Mouse (Mus musculus): ENCODE data around the gene Slc17a2. TPM values are rescaled to one million over a fixed set of nuclear protein-coding genes. Genes with fewer than 3 reads are reported as not detected.
A peak's percentile ranks its signal among the peaks of the same experiment; 100 is the strongest.

Slc17a2 gene
- 0.01 TPM in 1 of 2 replicates, not detected in the other for polyA plus RNA-seq (2012; rRNA removed)
- polyA plus RNA-seq (2014; fragmentation: Nextera tagmentation; extraction: Ambion mirVana), result not detected in 2 replicates

DNA sequence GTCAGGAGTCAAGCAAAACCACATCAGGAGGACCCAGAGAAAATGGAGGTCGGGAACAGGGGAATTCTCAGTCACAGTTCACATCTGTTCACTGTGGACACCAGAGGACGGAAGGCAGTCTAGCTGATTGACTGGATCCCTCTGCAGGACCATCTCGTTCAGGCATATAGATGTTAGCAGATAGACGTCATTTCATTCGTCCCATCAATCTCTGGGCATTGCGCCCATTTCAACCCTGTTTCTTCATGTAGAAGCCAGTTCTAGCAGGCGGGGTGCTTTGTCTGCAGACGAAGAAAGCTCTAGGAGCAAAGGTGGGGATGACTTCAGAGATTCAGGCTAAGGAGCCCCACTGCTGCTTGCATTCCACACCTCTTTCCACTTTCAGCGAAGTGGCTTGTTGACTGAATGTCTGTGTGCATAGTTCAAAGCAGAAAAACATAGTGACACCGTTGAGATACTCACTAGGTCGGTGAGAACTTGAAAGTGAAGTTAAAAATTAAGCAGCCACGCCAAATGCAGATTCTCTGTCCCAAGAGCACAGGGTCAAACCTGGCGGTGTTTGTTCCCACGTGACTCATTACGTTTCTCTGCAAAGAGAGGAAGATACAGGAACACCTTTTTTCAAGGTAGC is at the start of gene Slc17a2:
Slc17a2 (plus strand) TSS at position 572 of the 631 bp plus-strand sequence.
- DNase-seq (ENCODE audit: low spot score) (no peak), ATAC-seq (ENCODE audit: low FRiP score, low read depth) (no peak)
- WGBS, result 86% methylated on average over 15 of the region's 15 CpGs

GRCm38 (mm10) chr13:23757211-23757773 is 49.5 kb upstream of the Slc17a2 start:
- DNase-seq (ENCODE audit: low spot score) (peak; percentile 57), ATAC-seq (ENCODE audit: low FRiP score, low read depth) (peak; percentile 12)
- H3K4me3 ChIP-seq (replicated peaks; ENCODE audit: low read length), result peak overlapping the region; percentile 40
- H3K27me3 ChIP-seq (ENCODE audit: control insufficient read depth, insufficient read depth, low read length), result no peaks in the 10 kb centered on the region
- no peaks in the 10 kb centered on the region for H3K36me3 ChIP-seq (ENCODE audit: control insufficient read depth, insufficient read depth, low read length)
- H3K9ac ChIP-seq (ENCODE audit: low read depth, low read length, severe bottlenecking), result peak overlapping the region; percentile 56
- H3K4me2 ChIP-seq (replicated peaks; ENCODE audit: low read depth, low read length, severe bottlenecking), result peak overlapping the region; percentile 82
- WGBS, result 2% methylated on average over 15 of the region's 23 CpGs
- H3K27ac ChIP-seq (replicated peaks; ENCODE audit: low read depth, low read length), result peak overlapping the region; percentile 93
- H3K4me1 ChIP-seq (ENCODE audit: control insufficient read depth, insufficient read depth, low read length), result peaks cover 16% of the 10 kb centered on the region
- 0 out of 2 replicates have a peak, but pooled peaks have one; percentile 2 for TF ChIP-seq POLR2A (IDR thresholded peaks at IDR 0.05; ENCODE audit: borderline replicate concordance, extremely low read depth, insufficient read depth, insufficient read length)
- no peaks in the 10 kb centered on the region for H3K9me3 ChIP-seq (ENCODE audit: control insufficient read depth, low read length)

More for the DNA sequence above, at the start of gene Slc17a2:
- no peak for TF ChIP-seq POLR2A (IDR thresholded peaks at IDR 0.05; ENCODE audit: borderline replicate concordance, extremely low read depth, insufficient read depth, insufficient read length)
- H3K4me1 ChIP-seq (ENCODE audit: control insufficient read depth, insufficient read depth, low read length), result no peaks in the 10 kb centered on the region
- H3K27ac ChIP-seq (replicated peaks; ENCODE audit: low read depth, low read length), result no peak within 1 kb of the TSS
- no peak within 1 kb of the TSS for H3K9ac ChIP-seq (ENCODE audit: low read depth, low read length, severe bottlenecking)
- no peaks in the 10 kb centered on the region for H3K36me3 ChIP-seq (ENCODE audit: control insufficient read depth, insufficient read depth, low read length)
- no peak within 1 kb of the TSS for H3K4me2 ChIP-seq (replicated peaks; ENCODE audit: low read depth, low read length, severe bottlenecking)
- no peaks in the 10 kb centered on the region for H3K9me3 ChIP-seq (ENCODE audit: control insufficient read depth, low read length)
- no peaks in the 10 kb centered on the region for H3K27me3 ChIP-seq (ENCODE audit: control insufficient read depth, insufficient read depth, low read length)
- H3K4me3 ChIP-seq (replicated peaks; ENCODE audit: low read length), result no peak within 1 kb of the TSS

DNA sequence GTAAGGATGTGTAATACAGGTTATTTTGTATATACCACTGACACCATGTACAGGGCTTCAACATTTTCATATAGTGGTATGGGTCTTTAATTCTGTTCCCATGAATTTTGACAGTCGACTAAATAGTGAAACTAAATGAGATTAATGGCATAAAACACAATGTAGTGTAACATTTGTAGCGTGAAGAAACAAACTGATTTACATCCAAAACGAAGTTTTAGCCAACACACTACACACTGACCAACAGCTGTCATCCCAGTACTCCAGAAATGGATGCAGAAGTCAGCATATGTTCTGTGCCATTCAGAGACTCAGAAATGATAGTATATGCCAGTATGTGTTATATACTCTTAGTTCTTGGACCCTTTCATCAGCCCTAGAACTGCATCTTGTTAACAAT is 48.9 kb upstream of the Slc17a2 start:
- no peak for ATAC-seq (ENCODE audit: low FRiP score, low read depth)
- TF ChIP-seq POLR2A (IDR thresholded peaks at IDR 0.05; ENCODE audit: borderline replicate concordance, extremely low read depth, insufficient read depth, insufficient read length), result no peak
- Histone ChIP-seq H3K27ac (replicated peaks; ENCODE audit: low read depth, low read length) (no peak overlapping the region; the same call in 1 of the 2 replicates), H3K27me3 (ENCODE audit: control insufficient read depth, insufficient read depth, low read length) (no peaks in the 10 kb centered on the region), H3K4me1 (ENCODE audit: control insufficient read depth, insufficient read depth, low read length) (peaks cover 15% of the 10 kb centered on the region), H3K9ac (ENCODE audit: low read depth, low read length, severe bottlenecking) (no peak overlapping the region; the same call in 1 of the 2 replicates), H3K4me2 (replicated peaks; ENCODE audit: low read depth, low read length, severe bottlenecking) (0 out of 2 replicates have a peak overlapping the region, but pooled peaks have one; percentile 4), H3K9me3 (ENCODE audit: control insufficient read depth, low read length) (no peaks in the 10 kb centered on the region), H3K36me3 (ENCODE audit: control insufficient read depth, insufficient read depth, low read length) (no peaks in the 10 kb centered on the region), H3K4me3 (replicated peaks; ENCODE audit: low read length) (0 out of 2 replicates have a peak overlapping the region, but pooled peaks have one; percentile 40)
- no peak for DNase-seq (ENCODE audit: low spot score)
- WGBS, result 46% methylated on average over 3 of the region's 3 CpGs

DNA sequence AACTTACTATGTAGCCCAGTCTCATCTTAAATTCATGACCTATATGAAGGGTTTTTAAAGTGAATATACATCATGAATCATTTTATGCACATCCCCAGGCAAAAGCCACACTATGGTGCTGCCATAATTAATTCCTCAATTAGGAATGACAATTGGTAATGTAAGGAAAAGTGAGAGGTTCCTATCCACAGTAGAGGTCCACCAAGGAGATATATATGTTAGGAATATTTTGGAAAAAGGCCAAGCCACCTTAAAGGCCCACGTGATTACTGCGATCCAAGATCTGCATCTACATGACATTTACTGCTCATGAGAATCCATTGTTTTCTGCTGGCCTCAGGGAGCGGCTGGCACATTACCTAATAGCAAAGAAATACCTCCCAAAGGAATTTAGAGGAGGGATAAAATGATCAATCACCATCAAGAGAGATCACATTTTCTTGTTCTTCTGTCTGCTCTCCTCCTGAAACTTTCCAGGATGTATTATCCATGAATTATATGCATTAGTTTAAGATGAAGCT is 47.5 kb upstream of the Slc17a2 start:
- H3K4me3 ChIP-seq (replicated peaks; ENCODE audit: low read length), result no peak overlapping the region
- no peaks in the 10 kb centered on the region for H3K9me3 ChIP-seq (ENCODE audit: control insufficient read depth, low read length)
- H3K4me2 ChIP-seq (replicated peaks; ENCODE audit: low read depth, low read length, severe bottlenecking), result no peak overlapping the region
- 79% methylated on average over 3 of the region's 3 CpGs for WGBS
- H3K27ac ChIP-seq (replicated peaks; ENCODE audit: low read depth, low read length), result 0 out of 2 replicates have a peak overlapping the region, but pooled peaks have one; percentile 10
- H3K36me3 ChIP-seq (ENCODE audit: control insufficient read depth, insufficient read depth, low read length), result no peaks in the 10 kb centered on the region
- TF ChIP-seq POLR2A (IDR thresholded peaks at IDR 0.05; ENCODE audit: borderline replicate concordance, extremely low read depth, insufficient read depth, insufficient read length), result no peak
- H3K27me3 ChIP-seq (ENCODE audit: control insufficient read depth, insufficient read depth, low read length), result no peaks in the 10 kb centered on the region
- H3K9ac ChIP-seq (ENCODE audit: low read depth, low read length, severe bottlenecking), result no peak overlapping the region
- H3K4me1 ChIP-seq (ENCODE audit: control insufficient read depth, insufficient read depth, low read length), result peaks cover 22% of the 10 kb centered on the region
- DNase-seq (ENCODE audit: low spot score) (no peak), ATAC-seq (ENCODE audit: low FRiP score, low read depth) (no peak)

DNA sequence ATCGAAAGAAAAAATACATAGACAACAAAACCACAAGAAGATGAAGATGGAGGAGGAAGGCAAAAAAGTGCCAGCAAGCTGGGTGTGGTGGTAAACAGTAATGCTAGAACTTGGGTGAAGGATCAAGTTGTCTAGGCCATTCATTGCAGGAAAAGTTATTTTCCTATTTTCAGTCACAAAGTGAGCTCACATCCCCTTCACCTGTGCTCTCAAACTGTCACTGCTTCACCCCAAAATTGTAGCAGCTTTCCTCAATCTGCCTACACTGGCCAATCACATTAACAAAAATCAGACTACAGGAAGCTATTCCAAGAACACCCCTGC is 46.9 kb upstream of the Slc17a2 start:
- no peak for ATAC-seq (ENCODE audit: low FRiP score, low read depth)
- no peaks in the 10 kb centered on the region for H3K9me3 ChIP-seq (ENCODE audit: control insufficient read depth, low read length)
- TF ChIP-seq POLR2A (IDR thresholded peaks at IDR 0.05; ENCODE audit: borderline replicate concordance, extremely low read depth, insufficient read depth, insufficient read length), result no peak
- WGBS, result 74% methylated on average over 1 of the region's 1 CpGs
- H3K4me2 ChIP-seq (replicated peaks; ENCODE audit: low read depth, low read length, severe bottlenecking), result peak overlapping the region; percentile 85
- H3K4me3 ChIP-seq (replicated peaks; ENCODE audit: low read length), result peak overlapping the region; percentile 52
- no peak for DNase-seq (ENCODE audit: low spot score)
- H3K27ac ChIP-seq (replicated peaks; ENCODE audit: low read depth, low read length), result peak overlapping the region; percentile 94; the same call in 1 of the 2 replicates
- H3K9ac ChIP-seq (ENCODE audit: low read depth, low read length, severe bottlenecking), result no peak overlapping the region
- no peaks in the 10 kb centered on the region for H3K36me3 ChIP-seq (ENCODE audit: control insufficient read depth, insufficient read depth, low read length)
- H3K27me3 ChIP-seq (ENCODE audit: control insufficient read depth, insufficient read depth, low read length), result no peaks in the 10 kb centered on the region
- H3K4me1 ChIP-seq (ENCODE audit: control insufficient read depth, insufficient read depth, low read length), result peaks cover 24% of the 10 kb centered on the region
